Mouse (Mus musculus) gastrocnemius, adult 8-10 months (tissue): ENCODE data around the gene Elavl3. TPM values are rescaled to one million over a fixed set of nuclear protein-coding genes. Genes with fewer than 3 reads are reported as not detected.
"Not testable (repeated sequence)": the region's sequence is repeated elsewhere in the genome, so short reads cannot be mapped to it uniquely, and the experiment has no call there.

Experiments
- DNase-seq, 2 experiments: peaks; one replicate each; pipeline ENCODE4 v3.0.0; 2022; ENCODE audit warnings: low spot score in 2 of 2
- total RNA-seq, 4 experiments: library from RNA; stranded (reverse); gene quantifications; 2 replicates each; pipeline ENCODE4 v1.2.4; 2022

Gene Elavl3
- under 1 TPM in 1 of 4 experiments, not detected in 3; 0.08 TPM for total RNA-seq

- no peak for DNase-seq
These were observed at the start of gene Elavl3 for GRCm38 (mm10) chr9:22051958-22052254. Gene Elavl3 (minus strand): TSS chr9:22052023.

GRCm38 (mm10) chr9:22099922-22100321 lies 48.1 kb upstream of the Elavl3 start:
- DNase-seq = no peak

- DNase-seq = no peak
These were observed 47.3 kb upstream of the Elavl3 start, which contains the start of gene Cnn1 for GRCm38 (mm10) chr9:22098993-22099696. Gene Cnn1 (plus strand): TSS chr9:22099216.

DNA sequence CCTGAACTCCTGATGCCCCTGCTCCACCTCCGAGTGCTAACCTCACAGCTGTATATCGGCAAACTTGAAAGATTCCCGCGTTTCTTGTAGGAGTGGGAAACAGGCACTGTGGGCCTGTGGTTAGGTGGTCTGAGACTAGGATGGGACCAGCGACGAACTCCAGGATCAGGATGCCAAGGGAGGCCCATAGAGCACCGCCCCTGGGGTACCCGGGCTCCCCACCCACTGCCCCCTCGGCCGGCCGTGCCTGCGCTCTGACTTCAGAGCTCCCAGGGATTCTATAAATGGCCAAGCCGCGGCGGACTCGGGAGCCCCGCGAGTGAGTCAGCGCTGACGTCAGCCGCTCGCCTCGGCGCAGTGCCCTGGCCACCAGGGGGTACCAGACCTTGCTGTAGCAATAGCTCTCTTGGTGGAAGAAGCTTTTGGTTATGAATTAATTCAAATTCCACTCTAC lies 44.1 kb upstream of the Elavl3 start:
- peak; percentile 63 to 71 for DNase-seq

DNA sequence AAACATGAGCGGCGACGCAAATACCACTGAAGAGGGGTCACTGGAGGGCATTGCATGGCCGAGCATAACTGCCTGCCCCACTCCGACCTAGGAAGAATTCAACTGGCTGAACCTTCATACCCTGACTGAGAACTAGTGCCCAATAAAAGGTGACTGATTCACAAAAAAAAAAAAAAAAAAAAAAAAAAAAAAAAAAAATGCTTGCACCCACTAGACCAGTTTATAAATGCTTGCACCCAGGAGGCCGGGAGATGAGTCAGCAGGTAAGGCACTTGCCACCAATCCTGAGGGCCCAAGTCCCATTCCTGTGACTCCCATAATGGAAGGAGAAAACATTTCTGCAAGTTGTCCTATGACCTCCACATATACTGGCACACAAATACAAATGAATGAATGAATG lies 40.9 kb upstream of the Elavl3 start:
- no peak for DNase-seq

DNA sequence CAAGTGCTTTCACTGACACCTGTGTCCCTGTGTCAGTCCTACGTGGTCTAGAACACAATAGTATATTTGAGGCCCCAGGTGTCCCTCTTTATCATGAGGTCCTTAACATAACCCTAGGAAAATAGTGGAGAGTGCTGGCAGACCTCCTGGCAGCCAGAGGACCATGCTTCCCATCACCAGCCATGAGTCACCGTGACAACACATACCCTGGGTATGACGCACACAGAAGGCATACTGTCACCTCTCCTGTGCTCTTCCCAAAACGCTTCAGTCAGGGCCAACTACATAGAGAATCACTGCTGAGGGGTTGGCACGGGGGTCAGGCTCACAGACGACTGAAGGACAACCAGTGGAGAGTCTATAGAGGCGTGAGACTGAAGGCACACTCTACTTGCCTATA lies 38.2 kb upstream of the Elavl3 start:
- no peak for DNase-seq

GRCm38 (mm10) chr9:22089281-22089680 lies 37.5 kb upstream of the Elavl3 start:
- no peak for DNase-seq

DNA sequence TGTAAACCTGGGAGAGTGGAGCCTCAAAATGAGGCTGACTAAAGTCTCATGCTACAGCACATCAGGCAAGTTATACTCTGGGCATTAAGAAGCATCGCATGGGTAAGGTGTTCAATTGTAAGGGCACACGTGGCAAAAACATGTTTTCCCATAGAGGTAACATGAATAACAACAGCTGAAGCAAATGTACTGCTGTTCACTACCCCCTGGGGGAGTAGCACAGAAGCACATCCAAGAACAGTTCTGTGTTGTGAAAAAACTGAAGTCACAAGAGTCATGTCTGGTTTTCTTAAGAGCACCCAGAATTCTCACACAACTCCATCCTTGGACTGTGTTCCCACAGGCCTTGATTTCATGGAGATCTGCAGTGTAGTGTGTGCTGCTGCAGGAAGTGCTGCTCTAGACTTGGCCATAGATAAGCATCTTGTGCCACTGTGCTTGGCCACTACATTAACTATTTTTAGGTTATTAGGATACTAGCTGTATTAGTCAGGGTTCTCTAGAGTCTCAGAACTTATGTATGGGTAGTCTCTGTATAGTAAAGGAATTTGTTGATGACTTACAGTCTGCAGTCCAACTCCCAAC lies 35.3 kb upstream of the Elavl3 start:
- DNase-seq = no peak

- DNase-seq = no peak
These were observed 34.2 kb upstream of the Elavl3 start for GRCm38 (mm10) chr9:22086012-22086411.

- peak; percentile 94 to 95 for DNase-seq
These were observed 33.4 kb upstream of the Elavl3 start, which contains the start of gene Ecsit for GRCm38 (mm10) chr9:22085022-22085834. Gene Ecsit (minus strand): TSS chr9:22085438.

- no peak for DNase-seq
These were observed 32.8 kb upstream of the Elavl3 start for GRCm38 (mm10) chr9:22084667-22085021.

- no peak for DNase-seq
These were observed 24.4 kb upstream of the Elavl3 start for GRCm38 (mm10) chr9:22076223-22076622.

GRCm38 (mm10) chr9:22075778-22076177 lies 24.0 kb upstream of the Elavl3 start:
- not testable (repeated sequence) for DNase-seq

- DNase-seq = no peak
These were observed 20.5 kb upstream of the Elavl3 start for GRCm38 (mm10) chr9:22072276-22072675.

GRCm38 (mm10) chr9:22070791-22071573 lies 19.2 kb upstream of the Elavl3 start, which contains the start of the genes Gm49318 and Zfp653:
Gene Gm49318 (minus strand): TSS chr9:22071259.
Gene Zfp653 (minus strand): TSS chr9:22071376.
- peak; percentile 92 to 96 for DNase-seq

GRCm38 (mm10) chr9:22069881-22070553 lies 18.2 kb upstream of the Elavl3 start:
- DNase-seq = no peak

DNA sequence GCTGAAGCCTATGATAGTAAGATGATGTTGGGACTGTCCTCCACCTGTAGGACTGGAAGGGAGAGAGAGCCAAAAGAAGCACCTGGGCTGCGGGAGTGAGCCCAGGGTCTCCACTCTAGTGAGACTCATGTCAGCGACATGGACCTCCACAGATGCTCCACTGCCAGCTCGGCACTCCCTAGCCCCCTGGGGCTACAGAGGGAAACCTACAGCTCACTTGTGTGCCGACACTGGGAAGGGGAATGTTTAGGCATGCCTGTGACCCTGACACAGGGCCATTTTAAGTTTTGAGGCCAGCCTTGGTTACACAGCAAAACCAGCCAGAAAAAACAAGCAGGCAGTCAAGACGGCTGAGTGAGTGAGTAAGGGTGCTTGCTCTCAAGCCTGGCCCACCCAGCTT lies 15.4 kb upstream of the Elavl3 start:
- no peak for DNase-seq

GRCm38 (mm10) chr9:22066433-22066832 lies 14.6 kb upstream of the Elavl3 start:
- DNase-seq = no peak

- no peak for DNase-seq
These were observed 13.8 kb upstream of the Elavl3 start for GRCm38 (mm10) chr9:22065642-22066041.

DNA sequence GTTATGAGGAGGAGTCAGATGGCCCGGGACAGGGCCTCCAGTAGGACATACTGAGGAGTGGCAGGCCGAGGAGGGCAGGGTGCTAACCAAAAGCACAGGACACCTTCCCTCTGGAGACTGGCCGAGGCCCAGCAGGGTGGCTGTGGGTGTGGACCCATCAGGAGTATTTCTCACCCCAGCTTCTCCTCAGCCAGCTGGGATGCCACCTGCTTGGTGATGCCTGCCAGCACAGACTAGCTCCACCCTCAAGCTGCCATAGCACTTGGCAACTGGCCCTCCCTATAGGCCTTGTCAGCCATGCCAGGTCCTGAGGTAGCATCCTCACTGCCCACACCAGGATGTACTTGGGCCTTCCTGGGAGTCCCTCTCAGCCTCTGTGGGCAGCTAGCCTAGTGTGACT lies 12.5 kb upstream of the Elavl3 start:
- no peak for DNase-seq

GRCm38 (mm10) chr9:22061339-22061738 lies 9.5 kb upstream of the Elavl3 start:
- no peak for DNase-seq
